Mouse (Mus musculus) yolk sac, embryonic 10.5 days (tissue): ENCODE results near the gene Zfp629.
A peak's percentile ranks its signal among the peaks of the same experiment; 100 is the strongest.
"Not testable (repeated sequence)": the region's sequence is repeated elsewhere in the genome, so short reads cannot be mapped to it uniquely, and the experiment has no call there.

Experiments
- DNase-seq: peaks from one replicate; pipeline ENCODE4 v3.0.0-alpha.2; 2017; ENCODE audit warnings: low spot score

Gene Zfp629

DNA sequence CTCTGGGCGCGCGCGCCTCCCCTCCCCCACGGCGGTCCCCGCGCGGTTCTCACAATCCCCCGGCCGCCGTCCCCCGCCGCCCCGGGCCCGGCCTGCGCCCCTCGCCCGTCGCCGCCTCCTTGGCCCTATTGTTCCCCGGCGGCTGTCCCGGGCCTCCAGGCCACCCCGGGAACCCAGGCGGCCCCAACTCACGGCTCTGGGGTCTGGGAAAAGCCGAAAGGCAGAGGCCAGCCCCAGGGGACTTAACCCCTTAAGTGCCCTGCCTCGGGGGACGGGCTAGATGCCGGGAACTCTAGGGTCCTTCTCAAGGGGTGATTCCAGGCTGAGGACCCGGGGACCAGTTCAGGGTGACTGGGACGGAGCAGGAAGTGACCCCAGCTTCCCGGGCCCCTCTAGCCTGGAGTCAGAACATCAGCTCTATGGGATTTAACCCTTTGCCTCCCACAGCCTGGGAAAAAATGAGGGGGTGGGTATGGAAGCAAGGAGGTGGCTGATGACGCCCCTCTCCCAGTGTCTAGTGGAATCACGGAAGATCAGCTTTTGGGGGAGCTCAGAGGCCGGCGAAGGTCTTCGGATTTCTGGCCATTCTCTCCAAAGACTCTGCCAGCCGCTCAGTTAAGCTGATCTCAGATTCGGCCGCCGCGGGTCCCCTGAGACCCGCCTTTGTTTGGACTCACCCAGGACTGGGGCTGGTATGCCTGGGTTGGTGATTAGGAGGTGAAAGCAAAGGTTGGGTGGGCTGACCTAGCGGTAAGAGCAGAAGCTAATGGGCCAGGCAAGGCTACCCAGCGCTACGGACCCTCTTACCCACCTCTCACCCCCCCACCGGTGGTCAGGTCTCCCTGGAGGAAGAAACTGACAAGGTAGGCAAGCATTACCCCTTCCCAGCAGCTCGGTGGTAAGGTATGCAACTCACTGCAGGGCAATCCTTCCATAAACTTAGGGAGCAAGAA lies at the start of gene Zfp629:
Gene Zfp629 (minus strand): TSS at position 907 of the 953 bp plus-strand sequence.
- peak; percentile 76 for DNase-seq

DNA sequence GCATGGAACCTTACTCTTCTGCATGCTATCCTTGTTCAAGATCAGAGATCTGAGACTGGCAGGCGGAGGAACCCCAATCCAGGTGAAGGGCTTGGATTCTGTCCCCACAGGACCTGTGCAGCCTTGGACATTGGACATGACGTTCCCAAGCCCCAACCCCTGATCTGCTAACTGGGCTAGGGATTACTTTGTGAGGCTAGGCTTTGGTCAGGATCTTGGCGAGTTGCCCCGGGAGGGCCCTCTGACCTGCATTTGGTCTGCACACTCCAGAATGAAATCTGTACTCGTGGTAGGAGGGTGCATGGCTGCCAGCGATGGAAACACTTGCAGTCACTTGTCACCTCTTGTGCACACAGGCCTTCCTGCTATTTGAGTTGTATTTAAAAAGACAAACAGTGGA lies 47.3 kb upstream of the Zfp629 start:
- no peak for DNase-seq

DNA sequence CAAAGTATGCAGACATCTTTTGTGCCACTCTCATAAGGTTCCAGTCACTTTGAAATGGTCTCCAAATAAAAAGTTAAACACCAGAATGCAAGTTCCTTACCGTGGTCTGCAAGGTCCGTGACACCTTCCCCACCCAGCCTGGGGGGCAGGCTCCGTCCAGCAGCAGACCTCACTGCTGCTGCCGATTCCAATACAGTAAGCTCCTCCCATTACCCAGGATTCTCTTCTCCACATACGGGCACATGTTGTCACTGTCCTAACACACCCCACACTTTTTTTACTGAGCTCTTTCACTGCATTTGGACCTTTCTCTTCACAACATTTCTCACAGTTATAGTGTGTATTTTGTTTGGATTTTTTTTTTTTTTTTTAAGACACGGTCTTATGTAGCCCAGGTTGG lies 46.2 kb upstream of the Zfp629 start:
- no peak for DNase-seq

DNA sequence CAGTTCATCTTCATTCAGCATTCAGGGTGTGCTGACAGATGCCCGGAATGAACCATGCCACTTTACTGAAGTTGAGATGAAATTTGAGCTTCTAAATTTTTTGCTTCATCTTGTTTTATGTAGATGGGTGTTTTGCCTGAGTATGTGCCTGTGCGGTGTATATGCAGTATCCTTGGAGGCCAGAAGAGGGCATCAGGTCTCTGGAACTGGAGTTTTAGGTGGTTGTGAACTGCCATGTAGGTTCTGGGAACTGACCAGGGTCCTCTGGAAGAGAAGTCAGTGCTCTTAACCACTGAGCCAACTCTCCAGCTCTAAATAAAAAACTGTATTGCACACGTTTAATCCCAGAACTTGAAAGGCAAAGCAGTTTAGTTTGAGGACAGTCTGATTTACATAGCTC lies 45.3 kb upstream of the Zfp629 start:
- no peak for DNase-seq

DNA sequence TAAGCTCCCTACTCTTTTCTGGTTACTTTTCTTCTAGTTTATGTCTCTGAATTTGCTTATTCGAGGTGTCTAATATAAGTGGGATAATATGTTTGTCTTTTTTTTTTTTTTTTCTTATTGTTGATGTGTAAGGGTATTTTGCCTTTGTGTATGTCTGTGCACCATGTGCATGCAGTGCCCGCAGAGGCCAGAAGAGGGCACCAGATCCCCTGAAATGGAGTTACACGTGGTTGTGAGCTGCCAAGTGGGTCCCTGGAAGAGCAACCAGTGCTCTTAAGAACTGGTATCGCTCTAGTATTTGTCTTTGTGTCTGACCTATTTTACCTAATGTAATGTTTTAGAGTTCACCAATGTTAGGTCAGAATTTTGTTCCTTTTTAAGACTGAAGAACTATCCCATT lies 41.3 kb upstream of the Zfp629 start:
- peak; percentile 49 for DNase-seq

DNA sequence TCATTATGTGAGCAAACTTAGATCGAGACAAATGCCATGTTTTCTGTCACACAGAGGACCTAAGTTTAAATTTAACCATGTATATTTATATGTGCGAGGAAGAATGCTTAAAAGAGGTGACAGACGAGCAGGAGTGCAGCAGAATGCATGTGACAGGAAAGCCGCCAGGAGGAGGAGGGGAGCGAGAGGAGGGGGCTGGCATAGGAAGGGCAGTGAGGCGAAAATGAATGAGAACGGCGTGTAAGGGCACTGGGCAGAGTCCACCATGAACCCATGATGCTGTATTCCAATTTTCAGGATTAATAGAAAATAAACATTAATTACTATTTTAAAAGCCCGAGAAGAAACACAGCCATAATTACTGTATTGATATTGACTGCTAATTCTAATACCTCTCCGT lies 38.7 kb upstream of the Zfp629 start:
- no peak for DNase-seq

DNA sequence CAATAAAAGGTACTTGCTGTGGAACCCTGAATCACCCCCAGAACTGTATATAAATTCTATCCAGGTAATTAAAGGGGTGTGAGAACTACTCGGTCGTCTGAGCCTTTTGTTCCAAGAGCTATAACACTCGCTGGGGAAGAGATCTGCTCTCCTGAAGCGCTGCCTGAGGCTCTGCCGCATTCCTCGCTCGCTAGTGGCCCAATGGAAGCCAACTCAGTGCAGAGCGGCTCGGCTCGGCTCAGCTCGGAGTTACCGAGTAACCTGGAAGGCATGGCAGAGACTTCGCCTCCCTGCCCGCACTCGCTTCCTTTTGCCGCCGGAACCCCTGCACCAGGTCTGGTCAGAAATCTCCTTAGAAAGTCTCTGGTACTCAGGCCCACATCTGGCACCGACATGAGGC lies 36.5 kb upstream of the Zfp629 start:
- DNase-seq = peak; percentile 57

DNA sequence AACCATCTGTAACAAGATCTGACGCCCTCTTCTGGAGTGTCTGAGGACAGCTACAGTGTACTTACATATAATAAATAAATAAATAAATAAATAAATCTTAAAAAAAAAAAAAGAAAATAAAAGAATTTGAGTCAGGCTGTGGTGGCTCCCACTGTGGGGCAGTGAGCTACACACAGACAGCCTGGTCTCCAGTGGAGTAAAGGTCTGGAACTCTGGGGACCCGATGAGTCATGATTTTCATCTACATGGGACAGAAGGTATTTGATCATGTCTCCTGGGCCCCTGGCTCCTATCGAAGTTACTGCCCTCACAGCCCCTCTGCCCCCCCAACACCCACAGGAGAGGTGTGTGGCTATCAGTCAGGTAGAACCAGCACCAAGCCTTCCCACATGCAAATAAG lies 36.0 kb upstream of the Zfp629 start:
- no peak for DNase-seq

DNA sequence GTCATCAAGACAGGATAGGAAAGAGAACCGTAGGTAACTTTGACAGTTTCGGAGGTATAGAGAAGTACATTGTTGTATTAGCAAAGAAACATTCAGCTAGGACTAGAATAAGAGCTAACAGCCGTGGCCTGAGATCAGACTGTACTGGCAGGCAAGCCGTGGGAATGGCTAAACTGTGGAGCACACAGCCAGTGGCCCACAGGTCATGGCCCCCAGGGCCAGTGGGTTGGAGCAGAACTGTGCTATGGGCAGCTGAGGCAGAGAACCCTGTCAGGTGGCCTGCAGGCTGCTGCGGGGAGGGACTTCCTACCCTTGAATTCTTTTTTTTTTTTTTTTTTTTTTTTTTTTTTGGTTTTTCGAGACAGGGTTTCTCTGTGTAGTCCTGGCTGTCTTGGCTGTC lies 33.6 kb upstream of the Zfp629 start:
- DNase-seq = no peak

DNA sequence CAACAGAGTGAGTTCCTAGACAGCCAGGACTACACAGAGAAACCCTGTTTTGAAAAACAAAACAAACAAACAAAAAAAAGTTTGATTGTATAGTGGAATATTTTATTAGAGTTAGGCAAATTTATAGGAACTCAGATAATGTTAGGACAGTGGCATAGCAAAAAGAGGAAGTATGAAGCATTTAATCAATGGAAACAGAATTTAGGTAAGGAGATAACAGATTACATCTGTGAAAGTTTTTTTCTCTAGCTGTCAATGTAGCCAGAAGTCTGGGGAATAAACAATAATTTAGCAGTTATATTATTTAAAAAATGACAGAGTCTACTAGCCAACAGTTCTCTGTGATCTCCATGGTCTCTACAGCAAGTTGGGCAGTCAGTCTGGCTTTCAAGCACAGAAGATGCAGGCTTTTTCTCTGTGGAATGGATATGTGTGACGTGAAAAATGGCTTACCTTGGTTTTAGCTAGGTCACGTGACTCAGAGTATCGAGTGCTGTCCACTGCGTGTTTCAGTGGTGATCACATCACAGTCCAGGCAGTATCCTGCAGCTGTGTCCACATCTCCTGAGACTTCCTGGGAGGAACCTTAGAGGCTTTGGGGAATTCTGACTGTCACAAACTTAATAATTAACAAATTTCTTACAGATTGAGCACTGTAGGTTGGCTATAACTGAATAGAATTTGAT lies 33.1 kb upstream of the Zfp629 start:
- DNase-seq = no peak

DNA sequence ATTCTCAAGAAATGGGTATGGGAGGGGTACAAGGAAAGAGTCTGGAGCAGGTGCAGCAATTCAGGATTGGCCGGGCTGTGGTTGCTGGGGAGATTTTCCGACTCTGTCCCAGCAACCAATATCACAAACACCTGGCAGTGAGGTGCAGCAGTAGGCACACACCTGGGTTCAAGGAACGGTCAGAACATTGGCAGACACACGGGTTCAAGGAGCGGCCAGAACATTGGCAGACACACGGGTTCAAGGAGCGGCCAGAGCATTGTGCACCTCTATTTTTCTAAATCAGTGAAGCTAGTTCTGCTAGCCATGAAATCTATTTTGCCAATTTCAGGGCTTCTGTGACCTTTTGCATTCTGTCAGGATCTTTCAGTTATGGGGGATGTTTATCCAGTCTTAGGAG lies 32.0 kb upstream of the Zfp629 start:
- DNase-seq = not testable (repeated sequence)

DNA sequence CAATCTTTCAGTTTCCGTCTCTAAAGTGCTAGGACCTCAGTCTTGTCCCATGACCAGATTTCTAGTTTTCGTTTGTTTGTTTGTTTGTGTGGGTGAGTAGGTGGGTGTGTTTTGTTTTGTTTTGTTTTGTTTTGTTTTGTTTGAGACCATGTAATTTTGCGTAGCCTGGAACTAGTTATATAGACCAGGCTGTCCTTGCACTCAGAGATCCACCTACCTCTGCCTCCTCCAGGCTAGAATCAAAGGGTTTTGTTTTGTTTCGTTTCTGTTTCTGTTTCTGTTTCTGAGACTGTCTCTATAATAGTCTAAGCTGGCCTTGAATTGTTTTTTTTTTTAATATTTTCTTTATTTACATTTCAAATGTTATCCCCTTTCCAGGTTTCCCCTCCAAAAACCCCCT lies 30.8 kb upstream of the Zfp629 start:
- no peak for DNase-seq

DNA sequence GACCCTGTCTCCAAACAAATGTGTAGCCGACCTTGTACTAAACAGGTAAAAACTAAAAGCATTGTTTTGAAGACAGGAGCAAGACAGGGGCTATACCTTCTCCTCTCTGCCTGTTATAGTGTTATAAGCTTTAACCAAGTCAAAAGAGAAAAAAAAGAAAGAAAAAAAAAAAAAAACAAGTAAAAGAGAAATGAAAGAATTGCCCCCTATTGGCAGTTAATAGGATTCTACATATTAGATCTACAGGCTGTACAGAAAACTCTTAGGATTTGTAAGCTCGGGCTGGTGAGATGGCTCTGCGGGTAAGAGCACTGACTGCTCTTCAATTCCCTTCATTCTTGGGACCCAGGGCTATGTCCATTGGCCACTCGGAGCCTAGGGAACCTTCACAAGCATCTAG lies 26.7 kb upstream of the Zfp629 start:
- DNase-seq = no peak

DNA sequence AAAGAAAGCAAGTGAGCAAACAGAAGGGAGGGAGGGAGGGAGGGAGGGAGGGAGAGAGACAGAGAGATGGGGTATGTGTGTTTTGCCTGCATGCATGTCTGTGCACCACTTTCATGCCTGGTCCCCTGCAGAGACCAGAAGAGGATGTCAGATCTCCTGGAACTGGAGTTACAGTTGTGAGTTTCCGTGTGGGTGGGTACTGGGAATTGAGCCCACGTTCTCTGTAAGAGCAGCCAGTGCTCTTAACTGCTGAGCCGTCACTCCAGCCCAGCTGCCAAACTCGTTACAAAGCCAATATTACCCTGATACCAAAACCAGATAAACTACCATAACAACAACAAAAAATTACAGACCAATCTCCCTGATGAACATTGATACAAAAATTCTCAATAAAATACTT lies 25.7 kb upstream of the Zfp629 start:
- DNase-seq = no peak

DNA sequence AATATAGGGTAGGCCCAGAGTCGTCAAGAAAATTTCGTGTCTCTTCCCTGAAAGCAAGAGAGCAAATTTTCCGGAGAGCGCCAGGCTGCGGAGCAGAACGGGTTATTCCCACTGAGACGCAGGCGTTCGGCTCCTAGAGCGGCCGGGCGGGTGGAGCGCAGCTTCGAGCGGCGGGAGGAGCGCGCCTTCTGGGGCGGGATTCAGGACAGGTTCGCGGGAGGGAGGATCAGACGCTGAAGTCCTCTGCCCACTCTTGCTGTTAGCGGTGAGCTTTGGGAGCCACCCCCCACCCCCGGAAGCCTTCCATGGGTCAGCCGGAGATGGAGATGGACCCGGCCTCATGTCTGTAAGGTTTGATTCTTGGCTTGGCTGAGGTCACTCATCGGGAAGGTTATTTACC lies 21.4 kb upstream of the Zfp629 start:
- peak; percentile 72 for DNase-seq

DNA sequence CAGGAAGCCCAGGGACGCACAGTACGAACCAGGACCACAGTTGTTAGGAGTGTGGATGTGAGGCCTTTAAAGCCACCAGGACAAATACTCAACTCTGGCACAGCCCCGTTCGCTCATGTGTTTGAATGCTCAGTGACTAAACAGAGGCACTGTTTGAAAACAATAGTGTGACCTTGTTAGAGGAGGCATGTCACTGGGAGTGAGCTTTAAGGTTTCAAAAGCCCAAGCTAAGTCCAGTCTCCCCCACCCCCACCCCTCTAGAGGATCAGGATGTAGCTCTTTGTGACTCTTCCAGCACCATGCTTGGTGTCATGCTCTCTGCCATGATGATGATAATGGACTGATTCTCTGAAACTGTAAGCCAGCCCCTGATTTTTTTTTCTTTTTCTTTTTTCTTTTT lies 15.8 kb upstream of the Zfp629 start:
- no peak for DNase-seq

DNA sequence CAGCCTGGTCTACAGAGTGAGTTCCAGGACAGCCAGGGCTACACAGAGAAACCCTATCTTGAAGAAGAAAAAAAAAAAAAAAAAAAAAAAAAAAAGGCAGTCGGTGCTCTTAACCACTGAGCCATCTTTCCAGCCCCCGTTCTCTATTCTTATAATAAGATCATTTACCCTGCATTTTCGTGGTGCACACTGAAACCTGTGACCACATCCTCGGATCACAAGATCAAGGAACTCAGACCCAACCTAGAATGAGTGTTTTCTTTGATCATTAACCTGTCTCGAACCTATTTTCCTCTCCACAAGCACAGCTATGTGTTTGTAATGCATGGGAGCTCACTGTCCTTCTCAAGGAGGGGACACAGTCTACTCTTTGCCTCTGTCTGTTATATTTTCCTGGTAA lies 13.0 kb upstream of the Zfp629 start:
- no peak for DNase-seq

DNA sequence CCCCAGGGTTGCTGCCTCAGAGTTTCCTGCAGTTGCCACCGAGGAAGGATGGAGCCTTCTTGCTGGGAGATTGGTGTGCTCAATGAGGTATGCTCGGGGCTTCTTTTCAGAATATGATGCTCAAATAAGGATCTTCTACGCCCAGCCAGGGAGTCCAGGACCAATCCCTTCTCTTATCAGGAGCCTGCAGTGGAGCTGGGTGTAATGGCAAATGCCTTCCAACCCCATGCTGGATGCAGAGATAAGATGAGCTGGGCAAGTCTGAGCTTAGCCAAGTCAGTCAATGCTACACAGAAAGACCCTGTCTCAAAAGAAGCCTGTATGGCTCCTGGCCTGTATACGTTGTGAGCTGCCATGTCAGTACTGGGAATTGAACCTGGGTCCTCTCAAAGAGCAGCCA lies 10.9 kb upstream of the Zfp629 start:
- no peak for DNase-seq

DNA sequence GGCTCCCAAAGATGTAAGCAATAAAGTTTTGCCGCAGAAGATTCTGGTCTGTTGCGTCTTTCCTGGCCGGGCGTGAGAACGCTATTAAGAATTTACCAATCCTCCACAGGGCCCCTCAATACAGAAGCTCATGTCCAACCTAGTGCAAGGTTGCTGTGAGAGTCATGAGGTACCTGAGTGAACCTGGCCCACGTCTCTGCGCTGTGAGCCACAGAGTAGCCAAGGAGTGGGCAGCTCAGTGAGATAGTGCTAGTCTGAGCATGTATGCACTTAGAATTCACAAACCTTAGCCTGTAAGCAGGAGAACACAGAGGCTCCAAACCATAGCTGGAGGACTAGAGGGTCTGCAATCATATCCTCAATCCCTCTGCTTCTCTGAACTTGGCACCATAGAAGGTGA lies 10.4 kb upstream of the Zfp629 start:
- DNase-seq = no peak

DNA sequence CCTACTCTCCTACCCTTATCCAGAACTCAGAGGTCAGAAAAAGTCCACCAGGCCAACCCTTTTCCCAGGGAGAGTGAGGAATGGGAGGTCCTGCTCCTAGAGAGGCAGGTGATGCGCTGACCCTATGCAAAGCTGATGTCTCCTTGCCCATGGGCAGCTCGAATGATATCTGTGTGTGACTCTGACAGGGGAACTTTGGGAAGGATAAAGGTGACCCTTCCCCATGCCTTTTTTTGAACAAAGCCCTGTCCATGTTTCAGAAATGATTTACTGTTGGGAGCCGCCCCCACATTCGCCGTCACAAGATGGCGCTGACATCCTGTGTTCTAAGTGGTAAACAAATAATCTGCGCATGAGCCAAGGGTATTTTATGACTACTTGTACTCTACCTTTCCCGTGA lies 2.8 kb upstream of the Zfp629 start:
- not testable (repeated sequence) for DNase-seq

DNA sequence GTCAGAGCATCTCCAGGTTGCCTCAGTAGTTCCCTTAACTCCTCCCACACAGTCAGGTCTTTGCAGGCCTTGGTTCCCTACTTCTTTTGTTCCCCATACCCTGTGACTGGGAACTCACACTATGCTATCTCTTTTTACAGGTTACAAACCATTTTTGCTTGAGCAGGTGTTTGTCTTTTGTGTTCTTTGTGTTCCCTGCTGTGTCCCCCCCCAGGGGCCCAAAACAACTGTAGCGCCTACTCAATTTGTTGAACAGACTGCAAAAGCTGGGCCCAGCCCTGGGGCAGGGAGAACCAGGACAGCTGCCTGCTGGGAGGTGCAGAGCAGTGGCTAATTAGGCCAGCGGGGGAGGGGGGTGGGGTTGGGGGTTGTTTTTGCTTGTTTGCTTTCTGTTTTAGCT lies 2.4 kb upstream of the Zfp629 start:
- DNase-seq = no peak

DNA sequence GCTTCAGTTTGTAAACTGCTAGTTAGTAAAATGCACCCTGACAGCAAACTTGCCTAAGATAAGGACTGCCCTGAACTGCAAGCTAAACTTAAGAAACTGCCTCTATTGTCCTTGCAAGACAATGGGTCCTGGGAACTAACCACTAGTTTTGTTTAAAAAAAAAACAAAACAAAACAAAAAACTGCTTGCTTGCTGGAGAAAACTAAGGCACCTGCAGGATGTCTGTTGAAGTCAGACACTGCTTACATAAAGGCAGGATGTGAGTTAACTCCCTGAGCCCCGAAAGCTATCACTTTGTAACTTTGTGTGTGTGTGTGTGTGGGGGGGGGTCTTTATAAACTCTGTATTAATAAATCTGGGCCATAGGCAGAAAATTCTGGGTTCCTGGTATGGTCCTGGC lies 1.3 kb upstream of the Zfp629 start:
- DNase-seq = no peak

DNA sequence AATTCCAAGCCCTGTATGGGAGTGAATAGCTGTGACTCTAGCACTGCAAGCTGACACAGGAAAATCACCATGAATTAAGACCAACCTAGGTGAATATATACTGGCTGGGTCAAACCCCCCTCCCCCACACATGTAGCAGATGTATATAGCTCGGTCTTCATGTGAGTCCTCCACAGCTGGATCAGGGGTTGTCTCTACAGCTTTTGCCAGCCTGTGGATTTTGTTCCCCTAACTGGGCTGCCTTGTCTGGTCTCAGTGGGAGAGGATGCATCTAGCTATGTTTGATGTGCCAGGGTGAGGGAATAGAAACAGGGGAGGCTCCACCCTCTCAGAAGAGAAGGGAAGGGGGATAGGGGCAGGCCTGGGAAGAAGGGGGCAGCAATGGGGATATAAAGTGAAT lies 739 bp upstream of the Zfp629 start:
- DNase-seq = no peak

DNA sequence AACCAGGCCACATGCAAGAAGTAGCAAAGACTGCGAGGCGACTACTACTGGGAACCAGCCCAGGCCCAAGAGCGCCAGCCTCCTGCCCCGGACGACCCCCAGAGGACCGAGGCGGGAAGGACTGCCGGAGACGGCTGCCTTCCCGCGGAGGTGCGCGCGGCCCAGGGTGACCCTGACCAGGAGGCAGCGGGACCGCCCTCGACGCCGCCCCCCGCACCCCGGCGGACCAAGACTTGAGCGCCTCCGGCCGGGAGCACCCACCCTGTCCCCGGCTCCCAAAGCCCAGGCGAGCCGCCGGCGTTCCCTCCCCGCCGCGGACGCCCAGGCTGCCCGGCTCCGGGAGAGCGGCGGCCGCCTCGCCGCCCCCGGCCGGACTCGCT lies 1.1 kb downstream of the Zfp629 start:
- peak; percentile 68 for DNase-seq
